Mouse (Mus musculus) brain, embryonic 14.5 days (tissue): Measurements from ENCODE around the gene Rsph1.

Experiments used
- CTCF ChIP-seq: fragments of 200-500 bp; IDR thresholded peaks from 2 replicates; pipeline ENCODE4 v1.5.1; 2012; ENCODE audit warnings: inconsistent platforms, mild to moderate bottlenecking, moderate library complexity, borderline replicate concordance; ENCODE audit not compliant: insufficient read depth, insufficient read length; ENCODE audit errors: extremely low read depth
- POLR2A ChIP-seq: fragments of 200-500 bp; IDR thresholded peaks from 2 replicates; pipeline ENCODE4 v1.6.1; 2012; ENCODE audit warnings: mild to moderate bottlenecking, inconsistent platforms, borderline replicate concordance; ENCODE audit not compliant: poor library complexity, insufficient read depth, insufficient read length, severe bottlenecking; ENCODE audit errors: extremely low read depth

DNA sequence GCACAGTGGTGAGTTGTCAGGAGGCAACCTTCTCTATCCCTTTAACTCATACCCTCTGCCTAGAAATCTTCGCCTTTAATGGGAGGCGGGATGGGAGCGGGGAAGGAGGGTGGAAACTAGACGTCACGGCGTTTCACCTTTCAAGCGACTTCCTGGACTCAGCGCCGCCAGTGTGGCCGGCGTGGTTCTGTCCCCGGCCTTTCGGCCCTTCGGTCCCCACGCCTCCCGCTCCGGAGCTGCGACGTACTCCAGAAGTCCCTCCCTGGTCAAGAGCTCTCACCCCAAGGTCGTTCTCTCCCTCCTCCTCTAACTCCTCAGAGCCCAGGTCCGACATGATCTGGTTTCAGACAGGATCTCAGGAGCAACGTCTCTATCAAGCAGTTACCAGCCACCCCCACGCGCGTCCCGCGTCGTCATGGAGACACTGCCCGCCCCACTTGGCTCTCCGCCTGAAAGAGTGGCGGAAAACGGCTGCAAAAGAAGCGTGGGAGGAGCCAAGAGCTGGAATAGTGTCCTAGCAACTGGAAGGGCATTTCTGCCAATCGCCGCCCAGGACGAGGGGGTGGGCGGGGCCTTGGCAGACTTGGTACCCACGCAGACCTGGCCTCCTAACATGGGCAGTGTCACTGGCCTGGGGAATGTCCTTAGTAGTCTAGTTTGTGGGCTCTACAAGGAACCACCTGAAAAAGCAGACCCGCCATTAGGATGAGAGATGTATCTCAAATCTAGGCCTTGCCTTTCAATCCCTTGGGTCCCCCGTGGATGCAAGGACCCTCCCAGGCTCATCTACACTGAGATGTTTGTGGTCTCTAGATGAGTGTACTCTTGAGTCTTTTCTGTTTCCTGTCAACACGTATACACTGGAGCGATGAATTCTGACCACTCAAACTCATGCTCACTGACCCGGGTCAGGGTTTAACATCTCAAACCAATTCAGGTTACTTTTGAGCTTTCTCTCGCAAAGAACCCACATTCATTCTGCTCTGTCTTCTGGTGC is at the start of gene Rsph1:
- TF ChIP-seq CTCF (no peak), POLR2A (no peak)
